Mouse (Mus musculus) hindbrain, embryonic 12.5 days (tissue): ENCODE measurements around the gene Gp5. TPM values are rescaled to one million over a fixed set of nuclear protein-coding genes. Genes with fewer than 3 reads are reported as not detected.

Experiments used
- ATAC-seq: fragments of 200-750 bp; cut with Nextera tagmentation; 2 replicates; pipeline ENCODE4 v1.8.0; 2017; ENCODE audit warnings: moderate TSS enrichment; ENCODE audit not compliant: low FRiP score
- H3K27ac ChIP-seq: fragments of 300-500 bp; sonication (generic); 2 replicates; pipeline ENCODE4 v1.5.1; 2016; ENCODE audit warnings: mild to moderate bottlenecking
- H3K27me3 ChIP-seq: fragments of 300-500 bp; sonication (generic); 2 replicates; pipeline ENCODE4 v1.6.1; 2016; ENCODE audit warnings: mild to moderate bottlenecking
- H3K36me3 ChIP-seq: fragments of 300-500 bp; sonication (generic); 2 replicates; pipeline ENCODE4 v1.6.1; 2016; ENCODE audit warnings: mild to moderate bottlenecking
- H3K4me1 ChIP-seq: fragments of 300-500 bp; sonication (generic); 2 replicates; pipeline ENCODE4 v1.6.1; 2016
- H3K4me2 ChIP-seq: fragments of 300-500 bp; sonication (generic); replicated peaks from 2 replicates; pipeline ENCODE4 v1.6.1; 2016; ENCODE audit warnings: mild to moderate bottlenecking
- H3K4me3 ChIP-seq: fragments of 300-500 bp; sonication (generic); 2 replicates; pipeline ENCODE4 v1.5.1; 2016; ENCODE audit warnings: mild to moderate bottlenecking
- H3K9ac ChIP-seq: fragments of 300-500 bp; sonication (generic); 2 replicates; pipeline ENCODE4 v1.6.1; 2016; ENCODE audit warnings: mild to moderate bottlenecking, moderate library complexity
- H3K9me3 ChIP-seq: fragments of 300-500 bp; sonication (generic); replicated peaks from 2 replicates; pipeline ENCODE4 v1.6.1; 2016; ENCODE audit warnings: mild to moderate bottlenecking
- WGBS: fragments of 180-500 bp; shearing (Covaris S2); methylation state at CpG from one replicate; pipeline ENCODE4 v1.1.7; 2016; 5-methylcytosine and 5-hydroxymethylcytosine counted together
- polyA plus RNA-seq: library from polyadenylated mRNA; unstranded; fragments of >200 nt; fragmentation: Nextera tagmentation; extraction: Ambion mirVana; gene quantifications from 2 replicates; pipeline ENCODE4 v1.2.1, GENCODE M21; 2016

The Gp5 gene
- polyA plus RNA-seq, 1 experiment from 2014 or later, result 1.4 TPM

DNA sequence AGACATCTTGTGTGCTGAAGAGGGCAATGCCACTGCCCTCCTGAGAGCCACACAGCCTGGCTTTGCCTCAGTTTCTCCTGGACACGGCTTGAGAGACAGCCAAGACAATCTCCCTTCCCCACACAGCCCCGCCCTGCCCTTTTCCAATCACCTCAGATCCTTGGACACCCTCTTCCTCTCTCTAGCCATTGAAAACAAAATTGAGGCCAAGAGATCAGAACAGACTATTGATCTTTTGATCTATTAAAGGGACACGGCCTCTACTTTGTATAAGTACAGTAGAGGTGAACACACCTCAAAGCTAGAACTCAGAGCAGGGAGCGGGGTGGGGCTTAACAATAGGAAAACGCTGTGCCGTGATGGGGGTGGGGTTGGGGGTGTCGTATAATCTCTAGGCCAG is 52.1 kb downstream of the Gp5 start:
- no peaks in the 10 kb centered on the region for H3K9me3 ChIP-seq
- peaks cover 8% of the 10 kb centered on the region; the same call in 1 of the 2 replicates for H3K27me3 ChIP-seq
- no peaks in the 10 kb centered on the region for H3K4me1 ChIP-seq
- no peak overlapping the region for H3K4me2 ChIP-seq
- H3K36me3 ChIP-seq, result no peaks in the 10 kb centered on the region
- 88% methylated on average over 7 of the region's 7 CpGs for WGBS
- ATAC-seq, result no peak
- H3K9ac ChIP-seq, result no peak overlapping the region
- H3K4me3 ChIP-seq, result no peak overlapping the region
- H3K27ac ChIP-seq, result no peak overlapping the region

DNA sequence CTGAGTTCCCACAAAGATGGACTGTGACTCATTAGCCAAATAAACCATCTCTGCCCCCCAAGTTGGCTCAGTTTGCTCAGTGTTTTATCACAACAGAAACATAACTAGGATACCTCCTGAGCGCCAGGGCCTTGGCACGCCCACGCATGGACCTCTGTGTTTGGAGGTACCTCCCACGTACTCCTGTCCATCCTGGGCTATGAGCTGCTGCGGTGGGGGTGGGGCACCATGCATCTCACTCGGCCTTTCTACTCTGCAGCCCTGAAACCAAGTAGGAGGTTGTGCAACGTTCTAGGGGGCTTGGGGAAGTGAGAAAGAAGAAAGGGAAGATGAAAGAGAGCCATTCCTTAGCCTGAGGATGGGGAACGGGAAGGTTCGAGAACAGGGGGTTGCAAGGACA is 52.9 kb downstream of the Gp5 start:
- 79% methylated on average over 9 of the region's 9 CpGs for WGBS
- Histone ChIP-seq H3K27me3 (peaks cover 12% of the 10 kb centered on the region; the same call in 1 of the 2 replicates), H3K4me1 (no peaks in the 10 kb centered on the region), H3K4me3 (no peak overlapping the region), H3K9me3 (no peaks in the 10 kb centered on the region), H3K9ac (no peak overlapping the region), H3K27ac (no peak overlapping the region), H3K4me2 (no peak overlapping the region), H3K36me3 (no peaks in the 10 kb centered on the region)
- ATAC-seq, result no peak

Other genes with a start within 250 kb of the Gp5 start
- gene Hes1, start 246.4 kb downstream of the Gp5 start, polyA plus RNA-seq, result 39.5 and 40.3 TPM in 2 replicates
- gene Cpn2, start 43.3 kb downstream of the Gp5 start, polyA plus RNA-seq, result not detected in 2 replicates
- gene Lrrc15, start 27.5 kb downstream of the Gp5 start, polyA plus RNA-seq, result 0.53 and 1.3 TPM in 2 replicates
- 14.6 and 14.8 TPM in 2 replicates for gene Atp13a3, start 95.2 kb upstream of the Gp5 start, polyA plus RNA-seq
- gene Tmem44, start 240.1 kb upstream of the Gp5 start, polyA plus RNA-seq, result 58.7 and 60.2 TPM in 2 replicates